Mouse (Mus musculus): ENCODE measurements around the gene Nkain2. TPM values are rescaled to one million over a fixed set of nuclear protein-coding genes. Genes with fewer than 3 reads are reported as not detected.
"Not testable (repeated sequence)": the region's sequence is repeated elsewhere in the genome, so short reads cannot be mapped to it uniquely, and the experiment has no call there.

The Nkain2 gene
- polyA plus RNA-seq, 1 experiment from 2014 or later = 6.0 TPM

- ATAC-seq (ENCODE audit: low FRiP score) = no peak
Observed at GRCm38 (mm10) chr10:32001216-32001753, 889.0 kb downstream of the Nkain2 start.

DNA sequence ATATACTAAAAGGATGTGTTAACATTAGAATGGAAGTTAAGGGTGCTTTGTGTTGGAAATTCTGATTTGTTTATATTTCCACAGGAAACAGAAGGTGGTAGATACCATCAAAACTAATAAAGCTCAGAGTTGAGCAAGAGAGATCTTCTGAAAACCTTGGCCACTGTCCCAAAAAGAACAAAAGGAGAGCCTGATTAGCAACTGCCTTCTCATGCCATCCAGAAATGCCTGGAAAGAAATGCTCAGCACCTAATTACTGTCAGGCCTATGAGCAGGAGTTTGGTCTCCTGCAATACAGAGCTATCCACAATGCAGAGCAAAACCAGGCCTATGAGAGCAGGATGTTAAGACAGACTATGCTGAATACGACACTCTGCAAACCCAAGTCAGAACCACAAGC is 897.1 kb downstream of the Nkain2 start:
- H3K9ac ChIP-seq = no peak overlapping the region
- no peak overlapping the region for H3K4me3 ChIP-seq (replicated peaks)
- no peaks in the 10 kb centered on the region for H3K27me3 ChIP-seq
- no peaks in the 10 kb centered on the region for H3K9me3 ChIP-seq
- H3K4me2 ChIP-seq = no peak overlapping the region
- H3K4me1 ChIP-seq = no peaks in the 10 kb centered on the region
- WGBS = 83% methylated on average over 1 of the region's 1 CpGs
- no peak for ATAC-seq (ENCODE audit: low FRiP score)
- no peaks in the 10 kb centered on the region for H3K36me3 ChIP-seq (replicated peaks)
- no peak overlapping the region for H3K27ac ChIP-seq

More at GRCm38 (mm10) chr10:32001216-32001753, 889.0 kb downstream of the Nkain2 start:
- Histone ChIP-seq H3K36me3 (replicated peaks) (no peaks in the 10 kb centered on the region), H3K4me1 (no peaks in the 10 kb centered on the region), H3K9ac (no peak overlapping the region), H3K4me2 (no peak overlapping the region), H3K9me3 (no peaks in the 10 kb centered on the region), H3K27me3 (no peaks in the 10 kb centered on the region), H3K4me3 (replicated peaks) (no peak overlapping the region), H3K27ac (no peak overlapping the region)
- WGBS = 89% methylated on average over 1 of the region's 1 CpGs

DNA sequence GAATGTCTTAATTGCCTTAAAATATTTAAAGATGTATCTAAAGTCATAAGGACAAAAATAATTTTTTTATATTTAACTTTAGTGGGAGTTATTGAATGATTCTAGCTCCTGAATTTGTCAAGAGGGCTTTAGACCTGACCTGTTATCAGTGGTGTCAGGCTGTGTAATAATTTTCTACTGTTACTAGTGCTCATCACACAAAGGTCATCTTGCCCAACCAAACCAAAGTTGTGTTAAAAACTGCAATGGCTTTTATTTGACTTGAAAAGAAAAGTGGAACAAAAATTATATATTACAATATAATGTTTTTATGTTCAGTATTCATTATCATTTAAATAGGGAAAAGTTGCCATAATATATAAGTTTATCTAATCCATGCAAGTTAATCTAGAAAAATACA is 911.9 kb downstream of the Nkain2 start:
- no peak overlapping the region for H3K4me3 ChIP-seq (replicated peaks)
- H3K4me2 ChIP-seq = no peak overlapping the region
- H3K36me3 ChIP-seq (replicated peaks) = no peaks in the 10 kb centered on the region
- H3K27ac ChIP-seq = no peak overlapping the region
- H3K27me3 ChIP-seq = no peaks in the 10 kb centered on the region
- H3K9ac ChIP-seq = no peak overlapping the region
- no peaks in the 10 kb centered on the region for H3K4me1 ChIP-seq
- H3K9me3 ChIP-seq = no peaks in the 10 kb centered on the region
- ATAC-seq (ENCODE audit: low FRiP score) = no peak

GRCm38 (mm10) chr10:31947178-31947726 is 943.0 kb downstream of the Nkain2 start:
- no peaks in the 10 kb centered on the region for H3K9me3 ChIP-seq
- no peaks in the 10 kb centered on the region; the same call in 1 of the 2 replicates for H3K4me1 ChIP-seq
- H3K27me3 ChIP-seq = no peaks in the 10 kb centered on the region
- no peak for ATAC-seq (ENCODE audit: low FRiP score)
- no peak overlapping the region for H3K27ac ChIP-seq
- H3K4me2 ChIP-seq = no peak overlapping the region
- WGBS = 52% methylated on average over 2 of the region's 2 CpGs
- no peaks in the 10 kb centered on the region for H3K36me3 ChIP-seq (replicated peaks)
- no peak overlapping the region for H3K9ac ChIP-seq
- no peak overlapping the region for H3K4me3 ChIP-seq (replicated peaks)

GRCm38 (mm10) chr10:31931961-31932360 is 958.3 kb downstream of the Nkain2 start:
- 92% methylated on average over 2 of the region's 2 CpGs for WGBS
- Histone ChIP-seq H3K4me3 (replicated peaks) (no peak overlapping the region), H3K4me1 (no peaks in the 10 kb centered on the region), H3K9me3 (no peaks in the 10 kb centered on the region), H3K36me3 (replicated peaks) (no peaks in the 10 kb centered on the region), H3K27ac (no peak overlapping the region), H3K9ac (no peak overlapping the region), H3K27me3 (no peaks in the 10 kb centered on the region), H3K4me2 (no peak overlapping the region)
- ATAC-seq (ENCODE audit: low FRiP score) = no peak

GRCm38 (mm10) chr10:31927657-31928056 is 962.6 kb downstream of the Nkain2 start:
- 87% methylated on average over 5 of the region's 5 CpGs for WGBS
- no peak overlapping the region for H3K27ac ChIP-seq
- H3K9ac ChIP-seq = no peak overlapping the region
- ATAC-seq (ENCODE audit: low FRiP score) = no peak
- no peaks in the 10 kb centered on the region for H3K9me3 ChIP-seq
- no peak overlapping the region for H3K4me3 ChIP-seq (replicated peaks)
- H3K4me1 ChIP-seq = no peaks in the 10 kb centered on the region
- H3K36me3 ChIP-seq (replicated peaks) = no peaks in the 10 kb centered on the region
- no peaks in the 10 kb centered on the region for H3K27me3 ChIP-seq
- no peak overlapping the region for H3K4me2 ChIP-seq

DNA sequence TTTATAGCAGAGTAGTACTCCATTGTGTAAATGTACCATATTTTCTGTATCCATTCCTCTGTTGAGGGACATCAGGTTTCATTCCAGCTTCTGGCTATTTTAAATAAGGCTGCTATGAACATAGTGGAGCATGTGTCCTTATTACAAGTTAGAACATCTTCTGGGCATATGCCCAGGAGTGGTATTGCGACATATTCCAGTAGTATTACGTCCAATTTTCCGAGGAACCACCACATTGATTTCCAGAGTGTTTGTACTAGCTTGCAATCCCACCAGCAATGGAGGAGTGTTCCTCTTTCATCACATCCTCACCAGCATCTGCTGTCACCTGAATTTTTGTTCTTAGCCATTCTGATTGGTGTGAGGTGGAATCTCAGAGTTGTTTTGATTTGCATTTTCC is 969.4 kb downstream of the Nkain2 start:
- not testable (repeated sequence) for H3K9ac ChIP-seq; H3K9me3 ChIP-seq; H3K27me3 ChIP-seq; H3K4me2 ChIP-seq; H3K27ac ChIP-seq; ATAC-seq (ENCODE audit: low FRiP score); H3K4me3 ChIP-seq (replicated peaks); H3K36me3 ChIP-seq (replicated peaks); H3K4me1 ChIP-seq
- 96% methylated on average over 3 of the region's 3 CpGs for WGBS

- no peak overlapping the region for H3K4me2 ChIP-seq
- no peak for ATAC-seq (ENCODE audit: low FRiP score)
- no peaks in the 10 kb centered on the region for H3K9me3 ChIP-seq
- H3K9ac ChIP-seq = no peak overlapping the region
- H3K27me3 ChIP-seq = no peaks in the 10 kb centered on the region
- no peak overlapping the region for H3K4me3 ChIP-seq (replicated peaks)
- H3K36me3 ChIP-seq (replicated peaks) = no peaks in the 10 kb centered on the region
- no peaks in the 10 kb centered on the region; the same call in 1 of the 2 replicates for H3K4me1 ChIP-seq
- no peak overlapping the region for H3K27ac ChIP-seq
- 50% methylated on average over 3 of the region's 3 CpGs for WGBS
Observed at GRCm38 (mm10) chr10:31907488-31907887, 982.8 kb downstream of the Nkain2 start.

DNA sequence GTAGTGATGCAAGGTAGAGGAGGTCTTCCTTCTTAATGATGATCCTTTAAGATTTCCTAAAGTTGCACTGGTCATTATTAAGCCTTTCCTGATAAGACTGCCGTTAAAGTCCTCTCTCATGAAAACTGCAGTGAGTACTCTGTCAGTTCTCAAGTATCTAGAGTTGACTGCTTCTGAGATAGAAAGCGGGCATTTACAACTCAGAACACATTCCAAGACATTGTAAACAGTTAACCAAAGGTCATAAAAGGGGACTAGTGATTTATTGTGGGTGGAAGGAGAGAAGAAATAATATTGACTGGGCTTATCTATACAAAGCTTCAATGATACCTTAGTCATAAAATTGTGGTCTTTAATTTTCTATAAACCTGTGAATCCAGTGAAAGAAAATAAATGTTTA is 990.8 kb downstream of the Nkain2 start:
- no peak overlapping the region for H3K4me2 ChIP-seq
- no peaks in the 10 kb centered on the region for H3K27me3 ChIP-seq
- 86% methylated on average over 2 of the region's 2 CpGs for WGBS
- H3K36me3 ChIP-seq (replicated peaks) = no peaks in the 10 kb centered on the region
- H3K4me1 ChIP-seq = no peaks in the 10 kb centered on the region
- H3K4me3 ChIP-seq (replicated peaks) = no peak overlapping the region
- H3K27ac ChIP-seq = no peak overlapping the region
- H3K9ac ChIP-seq = no peak overlapping the region
- no peak for ATAC-seq (ENCODE audit: low FRiP score)
- no peaks in the 10 kb centered on the region for H3K9me3 ChIP-seq

GRCm38 (mm10) chr10:31873323-31873895 is 1016.9 kb downstream of the Nkain2 start:
- H3K4me3 ChIP-seq (replicated peaks) = no peak overlapping the region
- no peaks in the 10 kb centered on the region for H3K27me3 ChIP-seq
- no peaks in the 10 kb centered on the region for H3K9me3 ChIP-seq
- no peak overlapping the region for H3K27ac ChIP-seq
- peak; percentile 46; the same call in 1 of the 2 replicates for ATAC-seq (ENCODE audit: low FRiP score)
- H3K4me1 ChIP-seq = no peaks in the 10 kb centered on the region
- WGBS = 65% methylated on average over 4 of the region's 4 CpGs
- no peaks in the 10 kb centered on the region for H3K36me3 ChIP-seq (replicated peaks)
- H3K9ac ChIP-seq = no peak overlapping the region
- H3K4me2 ChIP-seq = no peak overlapping the region

DNA sequence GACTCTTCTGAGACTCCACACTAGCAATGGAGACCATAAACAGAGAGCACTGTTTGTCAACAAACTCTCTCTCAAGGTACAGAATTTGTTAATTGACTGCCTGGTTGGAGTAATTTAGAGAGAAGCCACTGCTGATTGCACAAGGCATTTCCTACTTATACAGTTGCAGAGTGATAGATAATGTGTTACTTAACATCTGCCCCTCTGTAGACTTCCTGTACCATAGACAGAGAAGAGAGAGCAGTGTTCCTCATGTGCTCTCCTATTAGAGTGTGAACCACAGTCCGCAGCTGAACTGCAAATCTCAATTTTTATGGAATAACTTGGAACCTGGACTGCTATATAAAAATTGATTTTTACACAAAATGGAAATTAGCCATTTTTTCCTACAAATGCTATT is 1022.0 kb downstream of the Nkain2 start:
- Histone ChIP-seq H3K27ac (no peak overlapping the region), H3K27me3 (no peaks in the 10 kb centered on the region), H3K4me1 (no peaks in the 10 kb centered on the region), H3K9me3 (no peaks in the 10 kb centered on the region), H3K36me3 (replicated peaks) (no peaks in the 10 kb centered on the region), H3K9ac (no peak overlapping the region), H3K4me2 (no peak overlapping the region), H3K4me3 (replicated peaks) (no peak overlapping the region)
- ATAC-seq (ENCODE audit: low FRiP score) = no peak
- WGBS = 95% methylated on average over 1 of the region's 1 CpGs

GRCm38 (mm10) chr10:31827041-31827440 is 1063.2 kb downstream of the Nkain2 start:
- H3K4me3 ChIP-seq (replicated peaks) = no peak overlapping the region
- WGBS = 80% methylated on average over 1 of the region's 1 CpGs
- ATAC-seq (ENCODE audit: low FRiP score) = no peak
- no peaks in the 10 kb centered on the region for H3K4me1 ChIP-seq
- no peaks in the 10 kb centered on the region for H3K36me3 ChIP-seq (replicated peaks)
- H3K4me2 ChIP-seq = no peak overlapping the region
- no peaks in the 10 kb centered on the region for H3K27me3 ChIP-seq
- H3K27ac ChIP-seq = no peak overlapping the region
- no peak overlapping the region for H3K9ac ChIP-seq
- no peaks in the 10 kb centered on the region for H3K9me3 ChIP-seq

DNA sequence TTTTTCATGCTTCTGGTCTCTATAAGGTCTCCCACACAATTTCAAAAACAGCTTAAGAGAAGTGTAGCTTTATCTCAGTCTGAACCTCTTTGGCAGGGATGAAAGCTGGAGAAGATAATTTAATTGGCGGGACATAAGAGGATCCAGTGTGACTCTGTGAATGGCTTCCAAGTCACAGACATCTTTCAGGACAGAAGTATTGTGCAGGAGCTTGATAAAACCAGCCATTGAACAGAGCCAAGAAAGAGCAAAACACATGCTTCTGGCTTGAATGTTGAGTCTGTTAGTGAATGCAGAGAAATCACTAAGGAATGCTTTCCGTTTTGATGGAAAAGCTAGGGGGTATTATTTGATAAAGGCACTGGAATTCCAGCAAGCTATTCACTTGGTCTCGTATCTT is 1077.7 kb downstream of the Nkain2 start:
- no peaks in the 10 kb centered on the region for H3K36me3 ChIP-seq (replicated peaks)
- no peak overlapping the region for H3K4me3 ChIP-seq (replicated peaks)
- H3K4me2 ChIP-seq = no peak overlapping the region
- H3K9ac ChIP-seq = no peak overlapping the region
- no peaks in the 10 kb centered on the region for H3K27me3 ChIP-seq
- no peak for ATAC-seq (ENCODE audit: low FRiP score)
- no peaks in the 10 kb centered on the region for H3K9me3 ChIP-seq
- no peaks in the 10 kb centered on the region for H3K4me1 ChIP-seq
- no peak overlapping the region for H3K27ac ChIP-seq
- 40% methylated on average over 3 of the region's 3 CpGs for WGBS

Measured in forebrain, embryonic 12.5 days (tissue).